Mouse (Mus musculus): ENCODE measurements around the gene Rpl36al. TPM values are rescaled to one million over a fixed set of nuclear protein-coding genes. Genes with fewer than 3 reads are reported as not detected.

Rpl36al gene
- polyA plus RNA-seq, 1 experiment from 2014 or later, result 455 TPM

DNA sequence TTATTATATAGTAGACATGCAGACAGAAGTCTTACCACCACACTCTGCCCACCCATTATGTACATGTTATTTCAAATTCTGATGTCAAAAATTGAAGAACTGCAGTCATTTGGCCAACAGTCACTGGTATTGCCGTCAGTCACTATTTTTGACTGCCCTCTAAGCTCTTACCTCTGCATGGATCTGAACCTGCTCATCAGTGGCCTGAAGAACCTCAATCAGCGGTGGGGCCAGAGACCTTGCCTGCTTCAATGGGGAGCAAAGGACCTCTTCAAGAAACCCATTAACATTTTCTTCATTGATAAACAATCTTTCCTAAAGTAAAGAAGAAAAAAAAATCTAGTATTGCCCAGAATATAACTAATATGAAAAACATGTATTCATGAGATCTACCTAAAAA, 8.8 kb upstream of the Rpl36al start:
- H3K27me3 ChIP-seq, result no peaks in the 10 kb centered on the region
- in situ Hi-C loops (cut with MboI; ENCODE audit: low pct_unique_long_range_greater_than_20kb), result no loop called here
- no peak for TF ChIP-seq CTCF (IDR thresholded peaks at IDR 0.05)
- ChIA-PET POLR2A (no interaction called here), CTCF (no interaction called here)
- no peak for ATAC-seq
- no peak for DNase-seq (ENCODE audit: low read depth, low spot score)

DNA sequence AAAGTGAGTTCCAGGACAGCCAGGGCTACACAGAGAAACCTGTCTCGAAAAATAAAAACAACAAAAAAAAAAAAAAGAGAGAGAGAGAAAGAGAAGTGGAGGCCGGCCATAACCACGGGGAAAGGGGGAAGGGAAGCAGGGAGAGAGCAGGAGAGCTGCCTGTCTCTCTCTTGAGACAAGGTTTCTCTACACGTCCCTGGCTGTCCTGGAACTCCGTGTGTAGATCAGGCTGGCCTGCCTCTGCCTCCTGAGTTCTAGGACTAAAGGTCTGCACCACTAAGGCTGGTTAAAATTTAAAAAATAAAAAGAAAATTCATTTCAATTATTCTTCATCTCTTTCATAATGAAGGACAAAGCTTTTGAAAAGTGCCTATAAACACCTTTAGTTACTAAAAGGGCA, 7.5 kb upstream of the Rpl36al start:
- ChIA-PET CTCF (no interaction called here), POLR2A (no interaction called here)
- DNase-seq (ENCODE audit: low read depth, low spot score), result no peak
- TF ChIP-seq CTCF (IDR thresholded peaks at IDR 0.05), result no peak
- H3K27me3 ChIP-seq, result no peaks in the 10 kb centered on the region
- in situ Hi-C loops (cut with MboI; ENCODE audit: low pct_unique_long_range_greater_than_20kb), result no loop called here
- no peak for ATAC-seq

DNA sequence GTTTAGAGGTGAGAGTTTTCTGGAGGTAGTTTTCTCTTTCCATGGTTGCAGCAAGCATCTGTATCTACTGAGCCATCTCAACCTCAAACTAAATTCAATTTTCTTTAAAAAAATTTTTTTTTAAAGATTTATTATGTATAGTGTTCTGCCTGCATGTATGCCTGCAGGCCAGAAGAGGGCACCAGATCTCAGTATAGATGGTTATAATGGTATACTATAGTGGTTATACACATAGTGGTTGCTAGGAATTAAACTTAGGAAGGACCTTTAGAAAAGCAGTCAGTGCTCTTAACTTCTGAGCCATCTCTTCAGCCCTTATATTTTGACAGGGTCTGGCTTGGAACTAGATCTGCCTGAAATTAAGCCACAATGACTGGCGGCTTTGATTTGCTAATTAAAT, 6.6 kb upstream of the Rpl36al start:
- in situ Hi-C loops (cut with MboI; ENCODE audit: low pct_unique_long_range_greater_than_20kb), result no loop called here
- TF ChIP-seq CTCF (IDR thresholded peaks at IDR 0.05), result no peak
- ChIA-PET CTCF (no interaction called here), POLR2A (no interaction called here)
- ATAC-seq, result no peak
- no peak for DNase-seq (ENCODE audit: low read depth, low spot score)
- no peaks in the 10 kb centered on the region for H3K27me3 ChIP-seq

DNA sequence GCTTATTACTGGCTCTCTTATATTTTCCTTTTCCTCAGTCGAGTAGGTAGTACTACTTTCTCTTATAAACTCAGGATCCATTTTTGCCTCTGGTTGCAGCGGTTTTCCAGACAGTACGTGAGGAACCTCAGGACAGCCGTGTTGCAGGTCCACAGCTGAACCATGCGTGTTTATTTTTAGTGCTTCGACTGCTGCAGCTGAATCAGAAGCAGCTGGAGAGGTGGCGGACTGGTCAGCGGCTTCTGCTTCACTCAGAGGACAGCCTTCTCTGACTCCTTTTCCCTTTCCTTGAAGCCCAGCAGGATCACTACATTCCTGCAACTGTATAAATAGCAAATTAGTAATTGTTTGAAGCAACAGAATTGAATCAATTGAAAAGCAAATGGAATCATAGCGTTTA, 6.2 kb upstream of the Rpl36al start:
- H3K27me3 ChIP-seq, result no peaks in the 10 kb centered on the region
- TF ChIP-seq CTCF (IDR thresholded peaks at IDR 0.05), result no peak
- DNase-seq (ENCODE audit: low read depth, low spot score), result no peak
- in situ Hi-C loops (cut with MboI; ENCODE audit: low pct_unique_long_range_greater_than_20kb), result no loop called here
- POLR2A ChIA-PET, result no interaction called here
- CTCF ChIA-PET, result no interaction called here
- ATAC-seq, result no peak

DNA sequence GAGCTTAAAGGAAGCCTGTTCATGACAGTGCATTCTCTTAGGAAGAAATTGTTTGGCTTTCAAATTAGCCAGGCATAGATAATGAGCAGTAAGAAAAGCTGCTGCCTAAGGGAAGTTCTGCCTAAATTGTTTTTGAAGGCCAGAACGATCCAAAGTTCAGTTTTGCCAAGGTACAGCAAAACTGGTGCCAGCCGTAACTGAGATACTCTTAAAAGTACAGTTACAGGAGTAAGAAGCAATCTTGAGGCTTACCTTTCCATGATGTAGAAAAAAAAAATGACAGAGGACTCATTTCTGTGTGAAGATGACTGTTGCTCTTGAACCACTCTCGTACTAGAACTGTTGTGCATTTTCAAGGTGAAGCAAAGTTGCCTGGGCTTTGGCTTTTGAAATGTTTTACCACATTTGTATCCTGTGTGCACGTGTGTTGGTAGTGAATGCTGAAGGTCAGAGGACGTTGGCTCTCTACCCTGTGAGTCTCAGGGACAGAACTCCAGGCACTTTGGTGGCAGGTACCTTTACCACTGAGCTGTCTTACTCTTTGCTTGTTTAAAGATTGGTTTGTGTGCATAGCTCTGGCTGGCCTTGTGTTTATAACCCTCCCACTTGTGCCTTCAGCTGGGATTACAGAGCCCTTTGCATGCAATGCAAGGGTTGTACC, 3.1 kb upstream of the Rpl36al start:
- in situ Hi-C loops (cut with MboI; ENCODE audit: low pct_unique_long_range_greater_than_20kb), result no loop called here
- TF ChIP-seq CTCF (IDR thresholded peaks at IDR 0.05), result no peak
- H3K27me3 ChIP-seq, result no peaks in the 10 kb centered on the region
- ATAC-seq (no peak), DNase-seq (ENCODE audit: low read depth, low spot score) (no peak)
- CTCF ChIA-PET, result no interaction called here
- POLR2A ChIA-PET, result no interaction called here

DNA sequence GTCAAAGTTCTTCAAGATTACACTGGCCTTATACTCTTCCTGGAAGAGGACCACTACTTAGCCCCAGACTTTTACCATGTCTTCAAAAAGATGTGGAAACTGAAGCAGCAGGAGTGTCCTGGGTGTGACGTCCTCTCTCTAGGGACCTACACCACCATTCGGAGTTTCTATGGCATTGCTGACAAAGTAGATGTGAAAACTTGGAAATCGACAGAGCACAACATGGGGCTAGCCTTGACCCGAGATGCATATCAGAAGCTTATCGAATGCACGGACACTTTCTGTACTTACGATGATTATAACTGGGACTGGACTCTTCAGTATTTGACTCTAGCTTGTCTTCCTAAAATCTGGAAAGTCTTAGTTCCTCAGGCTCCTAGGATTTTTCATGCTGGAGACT, 1.5 kb upstream of the Rpl36al start:
- ChIA-PET CTCF (no interaction called here), POLR2A (interaction anchor here (1.6 kb wide), 1 partner anchor 12 kb away, joined by 6 read pairs; the partner anchor contains the start of gene Gm49383)
- DNase-seq (ENCODE audit: low read depth, low spot score), result no peak
- in situ Hi-C loops (cut with MboI; ENCODE audit: low pct_unique_long_range_greater_than_20kb), result no loop called here
- no peak for TF ChIP-seq CTCF (IDR thresholded peaks at IDR 0.05)
- H3K27me3 ChIP-seq, result no peaks in the 10 kb centered on the region
- ATAC-seq, result no peak

DNA sequence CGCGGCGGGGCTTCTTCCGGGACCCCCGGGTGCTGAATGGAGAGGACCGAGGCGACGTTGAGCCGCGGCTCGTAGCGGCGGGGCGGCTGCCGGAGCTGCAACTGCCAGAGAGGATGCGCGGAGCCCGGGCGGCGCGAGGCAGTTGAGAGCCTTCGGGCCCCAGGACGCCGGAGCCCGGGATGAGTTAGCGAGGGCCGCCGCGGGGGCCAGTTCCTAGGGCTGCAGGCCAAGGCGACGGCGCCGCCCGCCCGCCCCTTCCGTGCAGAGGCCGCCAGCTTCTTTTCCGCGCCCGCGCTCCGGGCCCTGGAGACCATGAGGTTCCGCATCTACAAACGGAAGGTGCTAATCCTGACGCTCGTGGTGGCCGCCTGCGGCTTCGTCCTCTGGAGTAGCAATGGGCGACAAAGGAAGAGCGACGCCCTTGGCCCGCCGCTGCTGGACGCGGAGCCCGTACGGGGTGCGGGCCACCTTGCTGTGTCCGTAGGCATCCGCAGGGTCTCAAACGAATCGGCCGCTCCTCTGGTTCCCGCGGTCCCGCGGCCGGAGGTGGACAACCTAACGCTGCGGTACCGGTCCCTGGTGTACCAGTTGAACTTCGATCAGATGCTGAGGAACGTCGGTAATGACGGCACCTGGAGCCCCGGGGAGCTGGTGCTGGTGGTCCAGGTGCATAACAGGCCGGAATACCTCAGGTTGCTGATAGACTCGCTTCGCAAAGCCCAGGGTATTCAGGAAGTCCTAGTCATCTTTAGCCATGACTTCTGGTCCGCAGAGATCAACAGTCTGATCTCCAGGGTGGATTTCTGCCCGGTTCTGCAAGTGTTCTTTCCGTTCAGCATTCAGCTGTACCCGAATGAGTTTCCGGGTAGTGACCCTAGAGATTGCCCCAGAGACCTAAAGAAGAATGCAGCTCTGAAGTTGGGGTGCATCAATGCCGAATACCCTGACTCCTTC, 736 bp upstream of the Rpl36al start:
- DNase-seq (ENCODE audit: low read depth, low spot score), result no peak
- no peaks in the 10 kb centered on the region for H3K27me3 ChIP-seq
- ChIA-PET POLR2A (interaction anchor here (0.6 to 1.6 kb wide), 4 partner anchors 9 to 512 kb away, joined by 3 to 6 read pairs (median 4); partner anchors contain the start of gene Gm49383), CTCF (no interaction called here)
- TF ChIP-seq CTCF (IDR thresholded peaks at IDR 0.05), result no peak
- ATAC-seq, result peak; percentile 47
- in situ Hi-C loops (cut with MboI; ENCODE audit: low pct_unique_long_range_greater_than_20kb), result no loop called here

DNA sequence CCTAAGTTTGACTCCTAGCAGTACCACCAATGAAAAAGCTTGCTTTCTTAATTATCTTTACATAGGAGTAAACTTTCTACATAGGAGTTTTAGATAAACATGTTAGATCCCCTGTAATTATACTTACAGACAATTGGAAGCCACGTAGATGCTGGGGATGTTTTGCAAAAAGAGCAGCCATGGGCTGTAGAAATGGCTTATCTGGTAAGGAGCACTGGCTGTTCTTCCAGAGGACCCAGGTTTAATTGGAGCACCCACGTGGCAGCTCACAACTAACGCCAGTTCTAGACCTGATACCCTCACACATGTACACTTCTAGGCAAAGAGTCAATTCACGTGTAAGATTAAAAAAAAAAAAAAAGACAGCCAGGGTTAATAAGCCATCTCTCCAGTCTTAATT, 2.1 kb downstream of the Rpl36al start:
- no peak for TF ChIP-seq CTCF (IDR thresholded peaks at IDR 0.05)
- ChIA-PET POLR2A (no interaction called here), CTCF (no interaction called here)
- DNase-seq (ENCODE audit: low read depth, low spot score), result no peak
- no peak for ATAC-seq
- in situ Hi-C loops (cut with MboI; ENCODE audit: low pct_unique_long_range_greater_than_20kb), result no loop called here
- no peaks in the 10 kb centered on the region for H3K27me3 ChIP-seq

DNA sequence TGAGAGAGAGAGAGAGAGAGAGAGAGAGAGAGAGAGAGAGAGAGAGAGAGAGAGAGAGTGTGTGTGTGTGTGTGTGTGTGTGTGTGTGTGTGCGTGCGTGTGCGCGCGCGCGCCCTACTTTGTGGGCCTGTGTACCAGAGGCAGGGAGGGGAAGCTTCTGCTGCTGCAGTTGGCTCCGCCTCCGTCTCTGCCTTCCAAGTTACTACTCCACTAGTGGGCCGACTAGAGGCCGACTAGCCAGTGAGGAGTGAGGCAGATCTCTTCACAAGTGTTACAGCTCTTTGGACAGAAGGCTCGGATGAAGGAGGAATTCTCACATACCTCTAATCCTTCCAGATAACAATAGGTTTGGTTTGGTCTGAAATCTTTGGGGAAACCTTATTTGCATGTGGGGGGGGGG, 4.5 kb downstream of the Rpl36al start:
- ChIA-PET CTCF (no interaction called here), POLR2A (no interaction called here)
- H3K27me3 ChIP-seq, result no peaks in the 10 kb centered on the region
- in situ Hi-C loops (cut with MboI; ENCODE audit: low pct_unique_long_range_greater_than_20kb), result no loop called here
- TF ChIP-seq CTCF (IDR thresholded peaks at IDR 0.05), result no peak
- no peak for ATAC-seq
- no peak for DNase-seq (ENCODE audit: low read depth, low spot score)

DNA sequence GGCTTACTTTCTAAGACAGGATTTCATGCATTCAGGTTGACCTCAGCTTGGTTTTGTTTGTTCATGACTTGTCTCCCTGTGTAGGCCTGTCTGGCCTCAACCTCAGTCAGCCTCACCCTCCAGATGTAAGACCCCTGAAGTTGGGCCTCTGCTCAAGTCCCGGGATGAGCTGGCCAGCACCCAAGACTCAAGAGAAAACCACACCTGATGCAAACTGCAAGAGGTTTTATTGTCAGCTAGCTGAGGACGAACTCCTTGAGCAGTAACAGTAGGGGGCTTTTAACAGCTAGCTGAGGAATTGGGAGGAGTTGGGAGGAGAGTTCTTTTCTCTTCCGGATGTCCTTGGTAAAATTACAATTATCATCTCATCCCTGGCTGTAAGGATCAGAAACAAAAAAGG, 6.4 kb downstream of the Rpl36al start:
- no peak for ATAC-seq
- in situ Hi-C loops (cut with MboI; ENCODE audit: low pct_unique_long_range_greater_than_20kb), result no loop called here
- TF ChIP-seq CTCF (IDR thresholded peaks at IDR 0.05), result no peak
- ChIA-PET CTCF (no interaction called here), POLR2A (no interaction called here)
- H3K27me3 ChIP-seq, result no peaks in the 10 kb centered on the region
- no peak for DNase-seq (ENCODE audit: low read depth, low spot score)

DNA sequence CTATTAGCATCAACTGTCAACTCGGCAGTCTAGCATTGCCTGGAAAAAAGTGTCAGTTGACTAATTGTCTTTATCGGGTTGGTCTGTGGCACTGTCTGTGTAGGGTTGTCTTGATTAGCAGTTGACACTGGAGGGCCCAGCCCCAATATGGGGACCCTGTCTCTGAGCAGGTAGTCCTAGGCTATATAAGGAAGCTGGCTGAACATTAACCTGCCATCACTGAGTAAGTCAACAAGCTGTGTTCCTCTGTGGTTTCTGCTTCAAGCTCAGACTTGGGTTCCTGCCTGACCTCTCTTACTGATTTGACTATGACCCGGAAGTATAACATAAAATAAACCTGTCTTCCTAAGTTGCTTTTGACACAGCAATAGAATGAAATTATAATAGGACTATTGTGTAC, 7.9 kb downstream of the Rpl36al start:
- CTCF ChIA-PET, result no interaction called here
- ATAC-seq, result no peak
- no peak for TF ChIP-seq CTCF (IDR thresholded peaks at IDR 0.05)
- DNase-seq (ENCODE audit: low read depth, low spot score), result no peak
- H3K27me3 ChIP-seq, result no peaks in the 10 kb centered on the region
- POLR2A ChIA-PET, result interaction anchor here (1.5 kb wide), 1 partner anchor 8 kb away, joined by 4 read pairs; the partner anchor contains the start of genes Mgat2 and Rpl36al
- in situ Hi-C loops (cut with MboI; ENCODE audit: low pct_unique_long_range_greater_than_20kb), result no loop called here
